Mouse (Mus musculus) lung, postnatal 0 days (tissue): Measurements from ENCODE around the gene Higd1a. TPM values are rescaled to one million over a fixed set of nuclear protein-coding genes. Genes with fewer than 3 reads are reported as not detected.
A peak's percentile ranks its signal among the peaks of the same experiment; 100 is the strongest.

Experiments
- ATAC-seq: fragments of 200-750 bp; cut with Nextera tagmentation; 2 replicates; pipeline ENCODE4 v1.8.0; 2017; ENCODE audit warnings: moderate library complexity
- DNase-seq: peaks from one replicate; pipeline ENCODE4 v3.0.0-alpha.2; 2016; ENCODE audit warnings: low spot score
- H3K27ac ChIP-seq: fragments of 300-500 bp; sonication (generic); 2 replicates; pipeline ENCODE4 v1.5.1; 2014; ENCODE audit warnings: antibody characterized with exemption, mild to moderate bottlenecking, low read length, mixed read lengths
- H3K27me3 ChIP-seq: fragments of 300-500 bp; sonication (generic); replicated peaks from 2 replicates; pipeline ENCODE4 v1.6.1; 2014; ENCODE audit warnings: low read length, mixed read lengths; ENCODE audit not compliant: insufficient read depth
- H3K36me3 ChIP-seq: fragments of 300-500 bp; sonication (generic); 2 replicates; pipeline ENCODE4 v1.6.1; 2014; ENCODE audit warnings: low read length, mixed read lengths; ENCODE audit not compliant: insufficient read depth
- H3K4me1 ChIP-seq: fragments of 300-500 bp; sonication (generic); 2 replicates; pipeline ENCODE4 v1.6.1; 2014; ENCODE audit warnings: antibody characterized with exemption, low read depth, low read length, mixed read lengths; ENCODE audit not compliant: insufficient read depth
- H3K4me2 ChIP-seq: fragments of 300-500 bp; sonication (generic); replicated peaks from 2 replicates; pipeline ENCODE4 v1.6.1; 2014; ENCODE audit warnings: low read depth, mild to moderate bottlenecking, low read length, moderate library complexity, mixed read lengths
- H3K4me3 ChIP-seq: fragments of 300-500 bp; sonication (generic); 2 replicates; pipeline ENCODE4 v1.5.1; 2014; ENCODE audit warnings: low read depth, low read length
- H3K9ac ChIP-seq: fragments of 300-500 bp; sonication (generic); replicated peaks from 2 replicates; pipeline ENCODE4 v1.6.1; 2014; ENCODE audit warnings: low read depth, mild to moderate bottlenecking
- H3K9me3 ChIP-seq: fragments of 300-500 bp; sonication (generic); 2 replicates; pipeline ENCODE4 v1.6.1; 2016; ENCODE audit warnings: low read length, mixed read lengths
- CTCF ChIP-seq: IDR thresholded peaks from 2 replicates; pipeline ENCODE4 v1.5.1; 2016; ENCODE audit warnings: antibody characterized with exemption, mild to moderate bottlenecking
- EP300 ChIP-seq: IDR thresholded peaks from 2 replicates; pipeline ENCODE4 v1.6.1; 2016; ENCODE audit warnings: antibody characterized with exemption, mild to moderate bottlenecking, control low read depth
- WGBS: fragments of 180-500 bp; shearing (Covaris S2); extraction: QIAGEN DNeasy Blood & Tissue Kit; methylation state at CpG from one replicate; pipeline ENCODE4 v1.1.7; 2014; 5-methylcytosine and 5-hydroxymethylcytosine counted together
- polyA plus RNA-seq: library from polyadenylated mRNA; unstranded; fragments of >200 nt; fragmentation: Nextera tagmentation; extraction: Ambion mirVana; gene quantifications from 2 replicates; pipeline ENCODE4 v1.2.1, GENCODE M21; 2015

Gene Higd1a
- polyA plus RNA-seq, 1 experiment from 2014 or later: 206 TPM

DNA sequence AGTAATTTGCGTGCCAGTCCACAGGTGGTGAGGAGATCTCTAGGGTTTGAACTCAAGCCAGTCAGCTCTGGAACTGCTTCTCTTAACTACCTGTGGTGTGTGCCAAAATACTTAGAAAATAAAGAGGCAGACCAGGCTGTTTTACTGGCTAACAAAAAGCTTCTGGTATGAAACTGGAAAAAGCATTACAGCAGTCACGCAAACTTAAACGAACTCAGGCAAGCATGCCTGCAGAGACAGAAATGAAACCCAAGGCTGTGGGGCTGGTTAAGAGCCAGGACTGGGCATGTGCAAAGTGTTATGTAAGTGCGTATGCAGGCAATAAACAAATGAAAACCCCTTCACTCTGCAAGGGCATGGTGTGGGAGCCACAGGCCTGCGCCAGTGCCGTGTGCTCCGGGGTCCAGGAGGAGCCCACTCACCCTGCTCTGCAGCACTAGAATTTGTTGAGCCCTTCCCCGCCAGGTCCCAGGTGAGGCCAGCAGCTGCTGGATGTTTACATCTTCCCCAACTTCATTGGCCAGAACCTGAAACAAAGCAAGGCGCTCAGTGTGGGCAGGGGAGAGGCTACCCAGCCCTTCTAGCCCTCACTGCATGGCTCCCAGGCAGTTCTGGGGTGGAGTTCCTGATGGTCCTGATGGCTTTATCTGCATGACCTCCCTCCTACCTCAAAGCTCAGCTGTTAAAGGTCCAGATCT is 38.9 kb downstream of the Higd1a start:
- H3K4me2 ChIP-seq: no peak overlapping the region
- peak; percentile 20; the same call in 1 of the 2 replicates for ATAC-seq
- WGBS: 53% methylated on average over 9 of the region's 9 CpGs
- H3K4me3 ChIP-seq: no peak overlapping the region
- TF ChIP-seq CTCF (no peak), EP300 (no peak)
- DNase-seq: peak; percentile 33
- H3K9me3 ChIP-seq: no peaks in the 10 kb centered on the region
- H3K27ac ChIP-seq: no peak overlapping the region
- H3K27me3 ChIP-seq: no peaks in the 10 kb centered on the region
- peaks cover 6% of the 10 kb centered on the region; the same call in 1 of the 2 replicates for H3K4me1 ChIP-seq
- no peak overlapping the region for H3K9ac ChIP-seq
- H3K36me3 ChIP-seq: no peaks in the 10 kb centered on the region

DNA sequence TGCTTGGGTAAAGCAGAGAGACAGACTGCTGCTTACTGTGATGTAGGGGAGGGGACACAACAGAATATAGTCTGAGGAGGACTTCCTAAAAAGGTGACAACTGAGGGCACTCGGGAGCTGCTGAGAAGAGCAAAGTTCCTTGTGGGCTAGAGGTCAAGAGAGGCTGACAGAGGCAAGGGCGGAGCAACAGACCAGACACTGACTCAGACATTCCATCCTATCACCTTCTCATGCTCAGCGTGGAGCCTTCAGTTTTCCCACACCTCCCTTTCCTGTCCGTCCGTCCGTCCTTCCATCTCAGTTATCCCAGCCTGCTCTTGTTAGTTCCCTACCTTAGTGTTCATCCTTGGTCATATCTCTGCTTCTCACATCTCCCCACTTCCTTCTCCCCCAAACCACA is 43.0 kb downstream of the Higd1a start:
- ATAC-seq: no peak
- DNase-seq: no peak
- no peak overlapping the region for H3K4me3 ChIP-seq
- no peak overlapping the region for H3K4me2 ChIP-seq
- no peaks in the 10 kb centered on the region for H3K36me3 ChIP-seq
- no peak for TF ChIP-seq CTCF
- no peak for TF ChIP-seq EP300
- H3K27me3 ChIP-seq: no peaks in the 10 kb centered on the region
- H3K27ac ChIP-seq: no peak overlapping the region
- WGBS: 52% methylated on average over 6 of the region's 6 CpGs
- peaks cover under 1% of the 10 kb centered on the region; the same call in 1 of the 2 replicates for H3K4me1 ChIP-seq
- H3K9ac ChIP-seq: no peak overlapping the region
- no peaks in the 10 kb centered on the region for H3K9me3 ChIP-seq

DNA sequence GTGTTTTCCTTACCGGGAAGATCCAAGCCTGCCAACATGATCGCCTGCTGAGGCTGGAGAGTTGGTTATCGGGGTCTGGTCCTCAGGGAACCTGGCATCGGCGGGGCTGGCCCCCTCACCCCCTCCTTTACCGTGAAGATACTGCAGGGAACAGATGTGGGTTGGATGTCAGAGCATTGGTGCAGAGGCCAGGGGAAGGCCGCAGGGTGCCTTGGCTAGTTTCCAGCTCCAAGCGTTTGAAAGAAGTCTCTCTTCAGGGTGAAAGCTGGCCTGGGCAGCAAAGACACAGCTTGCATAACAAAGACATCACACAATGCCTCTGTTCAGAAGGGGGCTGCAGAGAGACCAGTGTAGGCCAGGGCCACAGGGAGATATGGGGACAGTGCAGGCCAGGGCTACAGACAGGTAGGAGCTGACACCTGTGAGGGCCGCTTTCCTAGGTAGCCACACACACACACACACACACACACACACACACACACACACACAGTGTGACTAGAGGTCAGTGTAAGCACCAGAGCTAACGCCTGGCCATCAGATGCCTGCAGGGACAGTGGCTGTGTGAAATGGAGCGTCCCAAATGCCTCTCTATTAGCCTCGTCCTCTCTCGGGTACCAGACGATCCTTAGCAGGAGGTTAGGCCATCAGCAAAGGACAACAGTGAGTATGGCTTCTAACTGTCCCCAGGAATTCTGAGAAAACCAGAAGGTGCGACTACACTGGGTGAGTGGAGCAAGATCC is 47.9 kb downstream of the Higd1a start:
- H3K9me3 ChIP-seq: no peaks in the 10 kb centered on the region
- no peak overlapping the region for H3K9ac ChIP-seq
- no peak overlapping the region for H3K4me3 ChIP-seq
- H3K27me3 ChIP-seq: no peaks in the 10 kb centered on the region
- ATAC-seq: no peak
- 39% methylated on average over 15 of the region's 15 CpGs for WGBS
- H3K36me3 ChIP-seq: no peaks in the 10 kb centered on the region
- no peak for TF ChIP-seq CTCF
- TF ChIP-seq EP300: no peak
- peaks cover 3% of the 10 kb centered on the region; the same call in 1 of the 2 replicates for H3K4me1 ChIP-seq
- no peak overlapping the region for H3K27ac ChIP-seq
- no peak for DNase-seq
- H3K4me2 ChIP-seq: no peak overlapping the region

DNA sequence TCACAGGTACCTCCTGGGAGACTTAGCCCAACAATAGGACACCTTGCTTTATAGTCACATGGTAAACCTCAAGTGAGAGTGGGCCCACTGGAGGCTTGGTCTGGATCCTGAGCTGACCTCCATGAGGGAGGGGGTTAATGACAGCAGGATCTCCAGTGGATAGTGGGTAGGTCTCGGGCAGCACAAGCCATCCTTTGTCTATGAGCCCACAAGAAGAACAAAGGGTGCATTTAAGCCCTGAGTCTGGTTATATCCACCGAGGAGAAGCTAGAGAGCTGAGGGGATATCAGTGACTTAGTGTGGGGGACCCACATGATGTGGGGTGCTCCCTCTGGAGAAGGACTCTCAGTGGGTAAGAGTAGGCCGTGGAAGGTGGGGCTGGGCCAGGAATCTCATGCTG is 49.7 kb downstream of the Higd1a start:
- Histone ChIP-seq H3K9ac (no peak overlapping the region), H3K4me1 (peaks cover 3% of the 10 kb centered on the region; the same call in 1 of the 2 replicates), H3K27me3 (no peaks in the 10 kb centered on the region), H3K4me3 (no peak overlapping the region), H3K9me3 (no peaks in the 10 kb centered on the region), H3K27ac (no peak overlapping the region), H3K4me2 (no peak overlapping the region), H3K36me3 (no peaks in the 10 kb centered on the region)
- no peak for ATAC-seq
- no peak for DNase-seq
- TF ChIP-seq EP300 (no peak), CTCF (no peak)
- 63% methylated on average over 3 of the region's 3 CpGs for WGBS

DNA sequence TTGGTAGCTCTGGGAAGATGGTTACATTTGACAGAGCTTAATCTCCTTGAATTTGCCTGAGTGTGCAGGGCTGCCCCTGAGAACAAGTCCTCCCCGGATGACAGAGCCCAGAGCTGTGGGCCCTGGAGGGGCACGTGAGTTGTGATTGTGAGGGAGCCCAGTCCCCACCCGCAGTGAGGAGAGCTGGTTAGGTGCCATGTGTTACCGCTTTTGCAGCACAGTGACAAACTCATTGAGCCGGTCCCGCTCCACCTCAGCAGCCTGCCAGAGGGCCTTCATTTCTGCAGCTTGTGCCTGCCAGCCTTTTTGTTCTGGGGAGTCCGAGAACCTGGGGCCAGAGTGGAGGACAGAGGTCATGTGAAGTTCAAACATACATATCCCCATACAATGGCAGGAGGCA is 50.2 kb downstream of the Higd1a start:
- WGBS: 60% methylated on average over 7 of the region's 7 CpGs
- Histone ChIP-seq H3K36me3 (no peaks in the 10 kb centered on the region), H3K4me2 (no peak overlapping the region), H3K4me1 (peaks cover 3% of the 10 kb centered on the region; the same call in 1 of the 2 replicates), H3K4me3 (no peak overlapping the region), H3K27me3 (no peaks in the 10 kb centered on the region), H3K27ac (no peak overlapping the region), H3K9me3 (no peaks in the 10 kb centered on the region), H3K9ac (no peak overlapping the region)
- ATAC-seq (no peak), DNase-seq (no peak)
- TF ChIP-seq CTCF: no peak
- no peak for TF ChIP-seq EP300

DNA sequence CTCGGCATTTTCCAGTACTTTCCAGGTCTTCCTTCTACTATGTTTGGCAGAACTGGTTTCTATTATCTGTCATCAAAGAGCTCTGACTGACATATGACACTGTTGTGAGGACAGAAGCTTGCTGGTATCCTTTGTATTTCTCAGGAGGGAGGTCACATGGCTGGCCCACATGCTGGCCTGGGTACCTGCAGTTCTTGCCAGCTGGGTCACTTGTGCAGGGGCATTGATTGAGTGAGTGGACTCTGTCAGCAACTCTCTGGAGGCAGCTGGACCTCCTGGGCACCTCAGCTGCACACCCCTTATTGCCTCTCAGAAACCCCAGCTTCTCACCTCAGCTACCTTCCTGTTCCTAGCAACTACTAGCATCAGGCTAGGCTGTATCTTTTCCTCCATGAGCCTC is 50.6 kb downstream of the Higd1a start:
- no peaks in the 10 kb centered on the region for H3K36me3 ChIP-seq
- WGBS: 71% methylated on average over 1 of the region's 1 CpGs
- ATAC-seq (no peak), DNase-seq (no peak)
- no peaks in the 10 kb centered on the region for H3K9me3 ChIP-seq
- no peak overlapping the region for H3K4me2 ChIP-seq
- no peak overlapping the region for H3K9ac ChIP-seq
- no peaks in the 10 kb centered on the region for H3K27me3 ChIP-seq
- no peak overlapping the region for H3K4me3 ChIP-seq
- H3K4me1 ChIP-seq: peaks cover 3% of the 10 kb centered on the region; the same call in 1 of the 2 replicates
- TF ChIP-seq EP300 (no peak), CTCF (no peak)
- H3K27ac ChIP-seq: no peak overlapping the region
